Mouse (Mus musculus) subcutaneous adipose tissue, adult 2 months (tissue): ENCODE results near the gene Olfr1026. TPM values are rescaled to one million over a fixed set of nuclear protein-coding genes. Genes with fewer than 3 reads are reported as not detected.

Source experiments
- polyA plus RNA-seq: library from polyadenylated mRNA; depleted of rRNA; stranded (reverse); fragments of >200 nt; gene quantifications from 2 replicates; pipeline ENCODE4 v1.2.3, GENCODE M21; 2012; ENCODE audit warnings: low replicate concordance; rRNA removed

The Olfr1026 gene
- not detected in 2 replicates for polyA plus RNA-seq

DNA sequence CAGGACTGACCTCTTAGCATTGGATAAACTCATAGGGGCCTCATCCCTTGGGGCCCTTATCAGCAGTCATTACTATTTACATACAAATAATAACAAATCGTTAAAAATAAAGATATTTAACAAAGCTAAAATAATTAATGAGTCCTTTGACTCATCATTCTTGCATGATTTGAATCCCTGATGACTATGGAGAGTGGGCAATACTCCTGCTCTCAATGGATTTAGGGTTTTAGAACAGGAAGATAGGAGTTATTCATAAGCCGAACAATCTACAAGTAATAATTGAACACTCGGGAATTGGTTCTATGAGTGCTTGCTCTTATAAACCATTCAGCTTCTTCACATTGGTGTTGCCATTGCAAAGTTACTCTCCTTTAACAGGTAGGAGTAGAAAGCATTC, at the start of gene Olfr1026:
Gene Olfr1026, plus strand, starts transcription at position 301 of the 400 bp plus-strand sequence.

DNA sequence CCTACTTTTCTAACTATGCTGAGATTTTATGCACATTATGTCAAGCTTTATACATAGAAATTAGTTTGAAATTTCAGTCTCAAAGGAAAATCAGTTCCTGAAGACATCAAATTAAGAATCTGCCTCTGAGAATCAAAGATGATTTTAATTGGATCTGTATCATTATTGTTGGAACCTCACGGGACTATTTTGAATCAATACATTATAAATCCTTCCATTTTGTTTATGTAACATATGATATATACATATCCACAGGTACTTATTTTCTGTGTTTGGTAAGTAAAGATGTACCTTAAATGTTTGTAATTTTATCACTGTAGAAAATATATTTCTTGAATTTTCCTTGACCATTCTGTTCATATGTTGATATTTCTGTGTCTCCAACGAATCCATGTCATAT, 36.0 kb upstream of the Olfr1026 start, which contains the start of gene Olfr1023:
Gene Olfr1023, plus strand, starts transcription at position 301 of the 400 bp plus-strand sequence.

DNA sequence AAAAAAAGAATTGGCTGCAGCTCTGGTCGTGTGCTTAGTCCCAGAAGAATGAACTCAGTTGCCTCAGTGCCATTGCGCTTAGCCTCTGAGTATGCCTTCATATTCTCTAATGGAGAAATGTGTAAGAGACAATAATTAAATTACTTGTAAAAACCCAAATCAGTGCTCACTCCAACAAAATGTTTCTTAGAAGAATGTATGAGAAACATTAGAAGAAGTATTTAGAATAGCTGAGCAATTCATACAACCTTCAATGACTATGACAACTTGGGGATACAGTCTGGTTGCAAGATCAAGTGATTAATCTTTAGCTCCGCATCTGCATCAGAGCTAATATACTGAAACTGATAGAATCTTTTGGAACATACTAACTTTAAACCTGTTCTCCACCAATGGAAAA, 16.4 kb upstream of the Olfr1026 start, which contains the start of gene Olfr1024:
Gene Olfr1024, minus strand, starts transcription at position 101 of the 400 bp plus-strand sequence.

DNA sequence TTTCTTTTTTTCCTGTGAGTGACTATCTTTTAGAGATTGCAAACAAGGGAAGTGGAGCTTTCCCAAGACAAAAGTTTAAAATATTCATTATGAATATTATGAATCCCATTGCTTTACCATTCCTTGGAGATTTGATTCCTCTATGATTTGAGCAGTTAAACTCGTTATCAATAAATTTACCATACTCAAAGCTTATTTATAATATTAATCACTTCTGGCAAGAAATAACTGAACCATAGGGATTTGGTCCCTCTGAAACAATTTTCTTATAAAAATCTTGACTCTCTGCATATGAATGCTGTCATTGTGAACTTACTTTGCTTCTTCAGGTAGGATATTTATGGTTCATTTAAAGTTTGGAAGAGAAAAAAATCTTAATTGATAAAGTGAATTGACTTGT, 6.5 kb upstream of the Olfr1026 start, which contains the start of gene Olfr1025-ps1:
Gene Olfr1025-ps1, plus strand, starts transcription at position 301 of the 400 bp plus-strand sequence.

DNA sequence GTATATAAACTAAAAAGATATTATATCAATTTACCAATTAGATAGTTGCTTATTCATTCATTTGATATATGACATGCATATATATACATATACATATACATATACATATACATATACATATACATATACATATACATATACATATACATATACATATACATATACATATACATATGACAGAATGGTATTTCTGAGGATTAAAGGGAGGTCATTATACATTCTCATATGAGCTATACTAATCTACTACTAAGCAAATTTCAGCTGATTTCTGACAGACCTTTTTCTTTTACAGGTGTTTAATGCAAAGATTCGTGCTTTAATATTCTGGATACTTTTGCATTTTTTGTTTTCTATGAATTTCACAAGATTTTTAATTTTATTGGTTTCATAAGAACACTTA, 28.8 kb downstream of the Olfr1026 start, which contains the start of gene Olfr1028:
Gene Olfr1028, plus strand, starts transcription at position 301 of the 400 bp plus-strand sequence.

DNA sequence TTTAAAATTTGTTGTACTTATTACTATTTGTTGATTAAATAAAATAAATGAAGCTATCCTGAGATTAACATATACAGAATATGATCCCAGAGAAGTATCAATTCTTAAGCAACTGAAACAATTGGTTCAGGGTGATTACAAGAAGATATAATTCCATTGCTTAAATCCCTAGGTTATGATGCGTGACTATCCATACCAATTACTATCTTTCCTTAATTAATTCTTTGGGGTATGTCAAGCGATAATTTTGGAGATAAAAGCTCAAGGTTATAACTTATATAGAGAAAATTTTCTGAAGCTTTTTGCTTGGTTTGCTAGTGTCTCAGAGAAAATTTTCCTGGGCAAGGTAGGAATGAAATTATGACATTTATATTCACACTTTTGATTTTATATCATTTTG, 52.2 kb downstream of the Olfr1026 start, which contains the start of gene Olfr1029:
Gene Olfr1029, plus strand, starts transcription at position 301 of the 400 bp plus-strand sequence.

Other genes starting within 250 kb of the Olfr1026 start
- gene Olfr1006, start 242.8 kb upstream of the Olfr1026 start, polyA plus RNA-seq = not detected in 2 replicates
- not detected in 2 replicates for gene Olfr1008, start 232.1 kb upstream of the Olfr1026 start, polyA plus RNA-seq
- gene Olfr1009, start 206.1 kb upstream of the Olfr1026 start, polyA plus RNA-seq = not detected in 2 replicates
- gene Olfr1012, start 158.8 kb upstream of the Olfr1026 start, polyA plus RNA-seq = not detected in 2 replicates
- gene Olfr1013, start 154.5 kb upstream of the Olfr1026 start, polyA plus RNA-seq = not detected in 2 replicates
- not detected in 2 replicates for gene Olfr1014, start 148.8 kb upstream of the Olfr1026 start, polyA plus RNA-seq
- gene Olfr1015, start 139.5 kb upstream of the Olfr1026 start, polyA plus RNA-seq = not detected in 2 replicates
- gene Olfr1016, start 119.0 kb upstream of the Olfr1026 start, polyA plus RNA-seq = not detected in 2 replicates
- gene Olfr1018, start 103.1 kb upstream of the Olfr1026 start, polyA plus RNA-seq = not detected in 2 replicates
- not detected in 2 replicates for gene Olfr1019, start 76.1 kb upstream of the Olfr1026 start, polyA plus RNA-seq
- gene Olfr1020, start 74.5 kb upstream of the Olfr1026 start, polyA plus RNA-seq = not detected in 2 replicates
- gene Olfr1022, start 53.0 kb upstream of the Olfr1026 start, polyA plus RNA-seq = not detected in 2 replicates
- gene Olfr1023, start 35.9 kb upstream of the Olfr1026 start, polyA plus RNA-seq = not detected in 2 replicates
- not detected in 2 replicates for gene Olfr1024, start 16.5 kb upstream of the Olfr1026 start, polyA plus RNA-seq
- gene Olfr1025-ps1, start 6.4 kb upstream of the Olfr1026 start, polyA plus RNA-seq = not detected in 2 replicates
- not detected in 2 replicates for gene Olfr1028, start 28.9 kb downstream of the Olfr1026 start, polyA plus RNA-seq
- gene Olfr1029, start 52.3 kb downstream of the Olfr1026 start, polyA plus RNA-seq = not detected in 2 replicates
- gene Olfr1030, start 57.7 kb downstream of the Olfr1026 start, polyA plus RNA-seq = not detected in 2 replicates
- not detected in 2 replicates for gene Olfr1031, start 68.7 kb downstream of the Olfr1026 start, polyA plus RNA-seq
- gene Olfr1032, start 84.0 kb downstream of the Olfr1026 start, polyA plus RNA-seq = not detected in 2 replicates
- gene Olfr1033, start 99.1 kb downstream of the Olfr1026 start, polyA plus RNA-seq = 1.3 and 1.7 TPM in 2 replicates
- 0.23 and 0.26 TPM in 2 replicates for gene Olfr1034, start 124.3 kb downstream of the Olfr1026 start, polyA plus RNA-seq
- not detected in 2 replicates for gene Olfr1036, start 152.4 kb downstream of the Olfr1026 start, polyA plus RNA-seq
- not detected in 2 replicates for gene Olfr1037, start 165.8 kb downstream of the Olfr1026 start, polyA plus RNA-seq
- gene Olfr1039, start 214.4 kb downstream of the Olfr1026 start, polyA plus RNA-seq = not detected in 2 replicates
- gene Olfr1040, start 225.2 kb downstream of the Olfr1026 start, polyA plus RNA-seq = not detected in 2 replicates
- gene Olfr1042, start 240.3 kb downstream of the Olfr1026 start, polyA plus RNA-seq = not detected in 2 replicates
- not detected in 2 replicates for gene Olfr1043, start 246.0 kb downstream of the Olfr1026 start, polyA plus RNA-seq